Mouse (Mus musculus) embryonic fibroblast, embryonic 13.5 days (primary cell): ENCODE measurements at regions not wholly inside any gene's neighbourhood (a gene's known extent, or its start where the extent isn't known, plus 50 kb on each side); places are given as distances from the start of the nearest gene placed in this dataset.

Experiments used
- H3K27ac ChIP-seq: 2 replicates; pipeline ENCODE4 v1.5.1; 2012; ENCODE audit warnings: low read length, control low read depth, inconsistent platforms; ENCODE audit not compliant: insufficient read depth
- H3K4me1 ChIP-seq: 2 replicates; pipeline ENCODE4 v1.6.1; 2011; ENCODE audit warnings: low read length; ENCODE audit not compliant: control insufficient read depth, insufficient read depth
- H3K4me3 ChIP-seq: 2 replicates; pipeline ENCODE4 v1.5.1; 2011; ENCODE audit warnings: mild to moderate bottlenecking, control low read depth, low read length; ENCODE audit not compliant: insufficient read depth
- CTCF ChIP-seq: IDR thresholded peaks from 2 replicates; pipeline ENCODE4 v1.5.1; 2011; ENCODE audit warnings: mild to moderate bottlenecking, control low read depth, low read length, moderate library complexity, borderline replicate concordance; ENCODE audit not compliant: insufficient read depth
- POLR2A ChIP-seq: IDR thresholded peaks from 2 replicates; pipeline ENCODE4 v1.6.1; 2011; ENCODE audit warnings: low read depth, mild to moderate bottlenecking, control low read depth, low read length, moderate library complexity

DNA sequence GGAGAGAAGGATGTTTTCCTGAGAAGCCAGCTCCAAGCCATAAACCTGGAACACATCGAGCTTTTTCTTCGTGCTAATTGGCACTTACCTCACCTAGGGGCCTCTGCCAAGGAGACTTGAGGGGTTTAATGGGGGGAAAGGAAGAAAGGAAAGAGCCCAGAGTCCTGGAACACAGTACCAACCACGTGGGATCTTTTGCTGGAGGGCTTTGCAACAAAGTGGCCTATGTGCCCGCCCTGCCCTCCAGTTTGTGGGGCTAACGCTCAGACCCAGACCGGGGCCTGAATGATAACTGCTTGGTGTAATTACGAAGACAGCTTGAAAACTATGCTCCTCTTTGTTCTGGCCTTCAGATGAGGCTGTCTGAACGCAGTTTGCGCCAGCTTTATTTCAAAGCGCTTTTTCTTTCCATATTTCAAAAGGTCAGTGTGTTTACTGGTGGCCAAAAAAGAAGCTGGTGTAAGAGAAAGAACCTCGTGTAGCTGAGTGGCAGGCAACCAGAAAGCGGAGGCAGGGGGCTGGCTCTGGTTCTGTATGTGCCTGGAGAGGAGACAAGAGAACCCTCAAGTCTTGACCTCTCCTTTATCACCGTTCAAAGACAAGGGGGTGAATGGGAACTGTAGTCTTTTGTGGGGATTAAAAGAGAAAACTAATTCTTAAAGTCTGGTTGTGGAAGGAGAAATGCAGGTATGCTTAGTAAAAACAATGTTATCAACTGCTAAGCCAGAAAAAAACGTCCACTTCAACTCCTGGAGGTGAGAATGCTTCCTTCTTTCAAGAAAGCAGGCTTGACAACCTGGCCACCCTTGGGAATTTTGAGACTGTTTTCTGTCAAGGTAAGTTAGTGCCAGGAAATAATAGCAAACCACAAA lies 136.1 kb upstream of the Btg1 start:
- H3K4me3 ChIP-seq, result no peak overlapping the region
- TF ChIP-seq POLR2A (no peak), CTCF (no peak)
- no peaks in the 10 kb centered on the region for H3K4me1 ChIP-seq
- no peak overlapping the region for H3K27ac ChIP-seq

DNA sequence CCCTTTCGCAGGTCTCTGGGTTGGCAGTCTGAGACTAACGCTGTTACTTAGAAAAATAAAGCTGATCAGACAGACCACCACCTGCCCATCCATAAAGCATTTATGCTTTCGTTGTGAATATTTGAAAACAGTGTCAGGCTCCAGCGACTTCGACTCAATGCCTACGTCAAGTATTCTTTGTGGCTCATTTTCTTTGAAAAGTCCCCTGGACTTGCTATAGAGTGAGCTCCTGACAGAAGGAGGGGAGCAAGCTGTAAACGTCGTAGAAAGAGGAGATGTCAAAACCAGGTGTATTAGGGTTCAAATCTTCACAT lies 135.5 kb upstream of the Btg1 start:
- Histone ChIP-seq H3K4me3 (no peak overlapping the region), H3K4me1 (no peaks in the 10 kb centered on the region), H3K27ac (no peak overlapping the region)
- TF ChIP-seq CTCF (no peak), POLR2A (no peak)

DNA sequence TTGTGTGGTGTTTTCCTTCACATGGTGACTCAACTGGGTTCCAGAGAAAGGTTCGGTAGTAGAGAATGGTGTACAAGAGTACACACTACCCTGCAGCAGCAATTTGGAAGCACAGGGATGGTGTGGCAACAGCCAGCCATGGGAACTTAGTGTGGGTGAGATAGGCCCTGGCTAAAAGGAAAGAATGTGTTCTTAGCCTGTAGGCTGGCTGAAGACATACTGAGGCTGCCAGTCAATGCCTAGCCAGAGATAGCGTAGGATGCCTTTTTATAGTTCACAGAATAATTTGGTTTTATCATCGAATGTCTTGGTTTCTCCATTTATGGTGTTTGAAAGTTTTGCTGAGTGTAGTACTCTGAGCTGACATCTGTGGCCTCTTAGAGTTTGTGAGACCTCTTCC lies 130.1 kb upstream of the Btg1 start:
- Histone ChIP-seq H3K4me3 (no peak overlapping the region), H3K4me1 (no peaks in the 10 kb centered on the region), H3K27ac (no peak overlapping the region)
- TF ChIP-seq CTCF (no peak), POLR2A (no peak)

DNA sequence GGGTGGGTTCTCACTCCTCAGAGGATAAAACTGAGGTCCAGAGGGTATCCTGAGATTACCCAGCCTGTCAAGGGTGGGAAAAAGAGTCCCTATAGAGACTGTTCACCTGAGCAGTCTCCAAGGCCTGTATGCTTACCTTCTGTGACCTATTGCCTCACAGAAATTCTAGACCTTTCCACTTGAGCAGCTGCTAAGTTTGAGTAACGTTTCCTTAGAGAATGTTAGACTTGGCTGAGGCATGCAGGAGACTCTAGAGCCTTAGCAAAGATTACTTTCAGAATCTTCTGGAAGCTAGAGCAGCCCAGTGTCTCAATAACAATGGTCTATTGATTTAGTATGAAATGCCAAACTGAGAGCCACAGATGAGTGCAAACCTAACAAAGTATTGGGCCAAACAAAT lies 123.1 kb upstream of the Btg1 start:
- TF ChIP-seq CTCF (no peak), POLR2A (no peak)
- no peak overlapping the region for H3K27ac ChIP-seq
- no peak overlapping the region for H3K4me3 ChIP-seq
- H3K4me1 ChIP-seq, result no peaks in the 10 kb centered on the region

DNA sequence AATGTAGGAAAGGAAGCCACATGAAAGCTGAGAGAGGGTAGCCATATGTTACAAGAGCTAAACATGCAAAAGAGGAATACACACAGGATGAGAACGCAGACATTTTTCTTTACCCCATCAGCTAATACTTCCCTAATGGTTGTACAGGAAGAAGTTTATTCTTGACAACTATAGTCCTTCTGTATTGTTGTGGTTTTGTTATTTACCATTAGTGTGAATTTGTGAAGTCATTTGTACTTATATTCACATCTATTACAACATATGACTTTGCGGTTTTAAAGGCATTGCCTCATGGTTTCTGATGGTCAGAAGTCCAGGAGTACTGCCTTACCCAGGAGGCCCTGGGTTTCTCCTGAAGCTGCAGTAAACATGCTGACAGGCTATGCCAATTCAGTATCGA lies 120.1 kb upstream of the Btg1 start:
- TF ChIP-seq CTCF (no peak), POLR2A (no peak)
- Histone ChIP-seq H3K4me3 (no peak overlapping the region), H3K4me1 (no peaks in the 10 kb centered on the region), H3K27ac (no peak overlapping the region)

DNA sequence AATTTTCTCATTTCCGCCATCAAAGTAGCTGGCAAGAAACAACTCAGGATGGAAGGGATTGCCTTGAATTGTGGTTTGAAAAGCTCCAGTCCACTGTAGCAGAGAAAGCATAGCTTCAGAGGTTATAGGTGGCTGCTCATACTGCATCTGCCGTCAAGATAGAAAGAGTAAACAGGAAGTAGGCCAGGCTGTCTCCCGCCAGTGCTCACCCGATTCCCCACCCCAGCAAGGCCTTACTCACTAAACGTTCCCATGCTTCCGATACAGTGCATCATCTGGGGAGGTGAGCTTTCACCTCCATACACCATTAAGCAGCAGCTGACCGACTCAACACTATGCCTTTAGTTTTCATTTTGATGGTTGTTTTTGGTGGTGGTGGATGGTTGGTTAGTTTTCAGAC lies 119.3 kb upstream of the Btg1 start:
- Histone ChIP-seq H3K4me3 (no peak overlapping the region), H3K27ac (no peak overlapping the region), H3K4me1 (no peaks in the 10 kb centered on the region)
- TF ChIP-seq POLR2A, result no peak
- TF ChIP-seq CTCF, result no peak

DNA sequence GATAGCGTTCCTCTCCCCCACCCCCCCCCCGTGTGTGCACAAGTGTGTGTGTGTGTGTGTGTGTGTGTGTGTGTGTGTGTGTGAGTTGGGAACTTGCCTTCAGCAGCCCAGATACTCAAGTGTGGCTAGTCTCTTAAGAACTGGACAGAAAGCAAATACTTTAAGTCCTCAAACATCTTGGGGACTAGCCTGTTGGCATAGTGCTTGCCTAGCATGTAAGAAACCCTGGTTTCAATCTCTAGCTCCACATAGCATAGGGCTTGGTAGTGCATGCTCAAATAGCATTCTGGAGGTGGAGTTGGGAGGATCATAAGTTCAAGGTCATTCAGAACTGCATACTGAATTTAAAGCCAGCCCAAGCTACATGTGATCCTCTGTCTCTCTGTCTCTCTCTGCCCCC lies 117.5 kb upstream of the Btg1 start:
- no peak overlapping the region for H3K4me3 ChIP-seq
- no peak overlapping the region for H3K27ac ChIP-seq
- TF ChIP-seq CTCF, result no peak
- H3K4me1 ChIP-seq, result peaks cover 2% of the 10 kb centered on the region; the same call in 1 of the 2 replicates

DNA sequence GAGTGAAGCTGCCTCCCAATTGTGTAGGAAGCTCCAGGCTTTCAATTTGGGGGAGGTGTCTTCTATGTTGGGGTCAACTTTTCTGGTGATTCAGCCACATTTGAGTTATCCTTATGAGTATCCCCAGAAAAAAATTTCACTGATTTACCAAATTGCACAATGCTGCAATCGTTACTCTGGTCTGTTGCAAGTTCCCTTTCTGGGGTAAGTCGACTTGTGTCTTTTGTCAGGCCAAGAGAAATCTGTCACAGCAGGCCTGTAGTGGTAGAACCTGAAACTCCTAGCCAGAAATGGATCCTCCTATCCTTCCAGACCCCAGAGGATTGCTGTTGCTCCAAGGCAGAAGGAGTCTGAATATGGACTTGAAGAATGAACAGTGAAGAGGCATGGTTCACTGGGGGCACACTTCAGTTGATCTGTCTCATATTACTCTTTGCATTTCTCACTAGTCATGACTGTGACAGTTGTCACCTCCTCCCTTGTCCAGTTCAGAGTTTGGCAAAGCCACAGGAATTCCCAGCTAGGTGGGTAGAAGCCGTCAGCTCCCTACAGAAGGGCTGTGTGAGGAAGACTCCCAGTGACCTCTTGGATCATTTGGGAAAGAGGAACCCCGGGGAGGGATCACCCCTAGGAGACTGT lies 114.6 kb upstream of the Btg1 start:
- no peak overlapping the region for H3K4me3 ChIP-seq
- no peak overlapping the region for H3K27ac ChIP-seq
- no peak for TF ChIP-seq CTCF
- no peak for TF ChIP-seq POLR2A
- H3K4me1 ChIP-seq, result peaks cover 4% of the 10 kb centered on the region; the same call in 1 of the 2 replicates

DNA sequence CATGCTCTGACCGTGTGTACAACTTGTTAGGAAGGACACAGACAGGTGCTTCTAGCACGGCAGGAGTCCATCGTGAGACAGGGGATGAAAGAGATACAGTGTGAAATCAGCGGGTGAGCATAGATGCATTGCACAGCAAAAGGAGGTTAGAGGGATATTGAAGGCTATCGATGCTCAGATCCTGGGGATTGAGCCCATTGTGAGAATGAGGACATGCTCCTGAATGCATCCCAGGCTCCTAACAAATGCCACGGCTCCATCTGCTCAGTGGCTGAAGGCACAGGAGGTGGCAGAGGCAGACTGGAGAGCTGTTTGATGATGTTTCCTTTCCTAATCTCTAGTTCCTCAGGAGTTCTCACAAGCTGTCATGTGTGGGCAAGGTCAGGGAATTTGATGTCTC lies 114.1 kb upstream of the Btg1 start:
- no peak for TF ChIP-seq POLR2A
- TF ChIP-seq CTCF, result no peak

DNA sequence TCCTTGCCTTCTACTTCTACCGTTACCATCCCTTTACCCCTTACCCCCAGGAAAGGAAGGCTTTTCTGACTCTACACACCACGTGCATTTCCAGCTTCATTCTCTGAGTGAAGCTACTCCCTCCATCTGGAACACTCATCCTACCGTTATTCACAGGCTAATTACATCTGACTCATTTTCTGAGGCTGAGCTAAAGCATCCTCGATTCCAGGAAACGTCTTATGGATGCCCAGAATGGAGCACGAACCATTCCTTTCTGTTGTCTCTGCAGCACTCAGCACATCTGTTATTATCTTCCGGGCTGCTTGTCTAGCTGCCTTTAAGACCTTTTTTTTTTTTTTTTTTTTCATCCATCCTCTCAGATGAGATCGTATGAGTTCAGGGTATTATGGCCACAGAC lies 112.5 kb upstream of the Btg1 start:
- Histone ChIP-seq H3K4me1 (peaks cover 4% of the 10 kb centered on the region; the same call in 1 of the 2 replicates), H3K4me3 (no peak overlapping the region), H3K27ac (peak overlapping the region; percentile 78; the same call in 1 of the 2 replicates)
- TF ChIP-seq CTCF, result no peak
- no peak for TF ChIP-seq POLR2A

More for the DNA sequence above, 114.1 kb upstream of the Btg1 start:
- Histone ChIP-seq H3K4me1 (peaks cover 4% of the 10 kb centered on the region; the same call in 1 of the 2 replicates), H3K4me3 (no peak overlapping the region), H3K27ac (no peak overlapping the region)
